Mouse (Mus musculus) midbrain, postnatal 0 days (tissue): ENCODE results near the gene Krt16. TPM values are rescaled to one million over a fixed set of nuclear protein-coding genes. Genes with fewer than 3 reads are reported as not detected.

Source experiments
- ATAC-seq: fragments of 200-750 bp; cut with Nextera tagmentation; 2 replicates; pipeline ENCODE4 v1.8.0; 2017; ENCODE audit warnings: moderate number of reproducible peaks, mild to moderate bottlenecking, moderate TSS enrichment, moderate library complexity; ENCODE audit not compliant: low FRiP score
- DNase-seq: peaks from one replicate; pipeline ENCODE4 v3.0.0-alpha.2; 2015; ENCODE audit warnings: low spot score
- H3K27ac ChIP-seq: fragments of 300-500 bp; sonication (generic); 2 replicates; pipeline ENCODE4 v1.5.1; 2014; ENCODE audit warnings: low read depth, mild to moderate bottlenecking, low read length, mixed read lengths
- H3K27me3 ChIP-seq: fragments of 300-500 bp; sonication (generic); 2 replicates; pipeline ENCODE4 v1.6.1; 2014; ENCODE audit warnings: low read length, control low read depth, mixed read lengths; ENCODE audit not compliant: insufficient read depth
- H3K36me3 ChIP-seq: fragments of 300-500 bp; sonication (generic); 2 replicates; pipeline ENCODE4 v1.6.1; 2014; ENCODE audit warnings: low read length, control low read depth, mixed read lengths; ENCODE audit not compliant: insufficient read depth
- H3K4me1 ChIP-seq: fragments of 300-500 bp; sonication (generic); 2 replicates; pipeline ENCODE4 v1.6.1; 2014; ENCODE audit warnings: mild to moderate bottlenecking, control low read depth, antibody characterized with exemption, low read length, mixed read lengths; ENCODE audit not compliant: insufficient read depth
- H3K4me2 ChIP-seq: fragments of 300-500 bp; sonication (generic); 2 replicates; pipeline ENCODE4 v1.6.1; 2014; ENCODE audit warnings: low read depth, mild to moderate bottlenecking, low read length, mixed read lengths; ENCODE audit not compliant: poor library complexity, severe bottlenecking
- H3K4me3 ChIP-seq: fragments of 300-500 bp; sonication (generic); 2 replicates; pipeline ENCODE4 v1.5.1; 2014; ENCODE audit warnings: low read depth, mild to moderate bottlenecking, low read length, moderate library complexity
- H3K9ac ChIP-seq: fragments of 300-500 bp; sonication (generic); replicated peaks from 2 replicates; pipeline ENCODE4 v1.6.1; 2014; ENCODE audit warnings: mild to moderate bottlenecking, low read length, moderate library complexity, mixed read lengths; ENCODE audit not compliant: poor library complexity, severe bottlenecking
- H3K9me3 ChIP-seq: fragments of 300-500 bp; sonication (generic); 2 replicates; pipeline ENCODE4 v1.6.1; 2016; ENCODE audit warnings: low read length, control low read depth
- CTCF ChIP-seq: IDR thresholded peaks from 2 replicates; pipeline ENCODE4 v1.5.1; 2016; ENCODE audit warnings: antibody characterized with exemption, mild to moderate bottlenecking
- WGBS: fragments of 180-500 bp; shearing (Covaris S2); extraction: QIAGEN DNeasy Blood & Tissue Kit; methylation state at CpG from one replicate; pipeline ENCODE4 v1.1.7; 2014; 5-methylcytosine and 5-hydroxymethylcytosine counted together
- polyA plus RNA-seq: library from polyadenylated mRNA; unstranded; fragments of >200 nt; fragmentation: Nextera tagmentation; extraction: Ambion mirVana; gene quantifications from 2 replicates; pipeline ENCODE4 v1.2.1, GENCODE M21; 2015
- total RNA-seq: library from RNA; depleted of rRNA; stranded (reverse); fragments of >200 nt; gene quantifications from 2 replicates; pipeline ENCODE4 v1.2.3, GENCODE M21; 2014

Krt16 gene
- total and polyA plus RNA-seq, 2 experiments from 2014 or later: not detected

- H3K27ac ChIP-seq: no peak overlapping the region
- no peaks in the 10 kb centered on the region for H3K36me3 ChIP-seq
- no peaks in the 10 kb centered on the region for H3K4me1 ChIP-seq
- no peak for DNase-seq
- ATAC-seq: no peak
- H3K9ac ChIP-seq: no peak overlapping the region
- H3K4me3 ChIP-seq: no peak overlapping the region
- H3K9me3 ChIP-seq: no peaks in the 10 kb centered on the region
- no peak for TF ChIP-seq CTCF
- 53% methylated on average over 4 of the region's 5 CpGs for WGBS
- no peaks in the 10 kb centered on the region for H3K27me3 ChIP-seq
- H3K4me2 ChIP-seq: no peak overlapping the region
Observed at GRCm38 (mm10) chr11:100275466-100275865, 26.8 kb upstream of the Krt16 start.

GRCm38 (mm10) chr11:100274719-100275118, 26.0 kb upstream of the Krt16 start:
- Histone ChIP-seq H3K4me2 (no peak overlapping the region), H3K27ac (no peak overlapping the region), H3K36me3 (no peaks in the 10 kb centered on the region), H3K4me1 (no peaks in the 10 kb centered on the region), H3K27me3 (no peaks in the 10 kb centered on the region), H3K9ac (no peak overlapping the region), H3K4me3 (no peak overlapping the region), H3K9me3 (no peaks in the 10 kb centered on the region)
- TF ChIP-seq CTCF: no peak
- ATAC-seq (no peak), DNase-seq (no peak)
- 75% methylated on average over 7 of the region's 7 CpGs for WGBS

GRCm38 (mm10) chr11:100271878-100272277, 23.2 kb upstream of the Krt16 start:
- 94% methylated on average over 1 of the region's 1 CpGs for WGBS
- ATAC-seq (no peak), DNase-seq (no peak)
- no peaks in the 10 kb centered on the region for H3K4me1 ChIP-seq
- no peaks in the 10 kb centered on the region for H3K36me3 ChIP-seq
- H3K9me3 ChIP-seq: no peaks in the 10 kb centered on the region
- no peak overlapping the region for H3K4me2 ChIP-seq
- no peak overlapping the region for H3K9ac ChIP-seq
- no peaks in the 10 kb centered on the region for H3K27me3 ChIP-seq
- no peak overlapping the region for H3K27ac ChIP-seq
- TF ChIP-seq CTCF: no peak
- no peak overlapping the region for H3K4me3 ChIP-seq

- Histone ChIP-seq H3K9me3 (no peaks in the 10 kb centered on the region), H3K4me2 (no peak within 1 kb of the TSS), H3K4me1 (no peaks in the 10 kb centered on the region), H3K9ac (no peak within 1 kb of the TSS), H3K27me3 (no peaks in the 10 kb centered on the region), H3K36me3 (no peaks in the 10 kb centered on the region), H3K27ac (no peak within 1 kb of the TSS), H3K4me3 (no peak within 1 kb of the TSS)
- ATAC-seq (no peak), DNase-seq (no peak)
- WGBS: 88% methylated on average over 7 of the region's 7 CpGs
- no peak for TF ChIP-seq CTCF
Observed at GRCm38 (mm10) chr11:100269821-100270332, 21.2 kb upstream of the Krt16 start, which contains the start of gene Krt42. Krt42 (minus strand) TSS chr11:100269871.

GRCm38 (mm10) chr11:100262058-100262980, 13.6 kb upstream of the Krt16 start:
- Histone ChIP-seq H3K9me3 (no peaks in the 10 kb centered on the region), H3K9ac (no peak overlapping the region), H3K4me3 (no peak overlapping the region), H3K4me2 (no peak overlapping the region), H3K27ac (no peak overlapping the region), H3K27me3 (no peaks in the 10 kb centered on the region), H3K36me3 (no peaks in the 10 kb centered on the region), H3K4me1 (no peaks in the 10 kb centered on the region)
- ATAC-seq (no peak), DNase-seq (no peak)
- 33% methylated on average over 13 of the region's 13 CpGs for WGBS
- no peak for TF ChIP-seq CTCF

GRCm38 (mm10) chr11:100261235-100261605, 12.5 kb upstream of the Krt16 start:
- DNase-seq: no peak
- Histone ChIP-seq H3K9me3 (no peaks in the 10 kb centered on the region), H3K36me3 (no peaks in the 10 kb centered on the region), H3K27me3 (no peaks in the 10 kb centered on the region), H3K4me3 (no peak overlapping the region), H3K4me1 (no peaks in the 10 kb centered on the region), H3K9ac (no peak overlapping the region), H3K4me2 (no peak overlapping the region), H3K27ac (no peak overlapping the region)
- 80% methylated on average over 9 of the region's 9 CpGs for WGBS
- ATAC-seq: no peak
- no peak for TF ChIP-seq CTCF
